Mouse (Mus musculus): ENCODE results near the gene Col11a2.

DNA sequence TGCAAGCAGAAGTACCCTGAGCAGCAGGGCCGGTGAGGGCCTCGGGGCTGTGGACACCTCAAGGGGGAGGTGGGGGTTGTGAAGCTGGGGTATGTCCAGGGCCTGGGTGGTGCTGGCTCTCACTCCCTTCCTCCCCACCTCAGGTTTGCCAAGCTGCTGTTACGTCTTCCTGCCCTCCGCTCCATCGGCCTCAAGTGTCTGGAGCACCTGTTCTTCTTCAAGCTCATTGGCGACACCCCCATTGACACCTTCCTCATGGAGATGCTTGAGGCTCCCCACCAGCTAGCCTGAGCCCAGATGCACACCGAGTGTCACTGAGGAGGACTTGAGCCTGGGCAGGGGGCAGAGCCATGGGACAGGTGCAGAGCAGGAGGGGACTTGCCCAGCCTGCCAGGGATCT, 2.0 kb upstream of the Col11a2 start:
- no peak for TF ChIP-seq GATA1 (IDR thresholded peaks at IDR 0.05; ENCODE audit: low read length)
- no peak for TF ChIP-seq TAL1 (IDR thresholded peaks at IDR 0.05; ENCODE audit: low read length)

All from erythroblast, embryonic 14.5 days (primary cell).